Mouse (Mus musculus): ENCODE data around the gene Scfd2. TPM values are rescaled to one million over a fixed set of nuclear protein-coding genes. Genes with fewer than 3 reads are reported as not detected.

Gene Scfd2
- total and polyA plus RNA-seq, 2 experiments, result 8.5 to 11.5 TPM

DNA sequence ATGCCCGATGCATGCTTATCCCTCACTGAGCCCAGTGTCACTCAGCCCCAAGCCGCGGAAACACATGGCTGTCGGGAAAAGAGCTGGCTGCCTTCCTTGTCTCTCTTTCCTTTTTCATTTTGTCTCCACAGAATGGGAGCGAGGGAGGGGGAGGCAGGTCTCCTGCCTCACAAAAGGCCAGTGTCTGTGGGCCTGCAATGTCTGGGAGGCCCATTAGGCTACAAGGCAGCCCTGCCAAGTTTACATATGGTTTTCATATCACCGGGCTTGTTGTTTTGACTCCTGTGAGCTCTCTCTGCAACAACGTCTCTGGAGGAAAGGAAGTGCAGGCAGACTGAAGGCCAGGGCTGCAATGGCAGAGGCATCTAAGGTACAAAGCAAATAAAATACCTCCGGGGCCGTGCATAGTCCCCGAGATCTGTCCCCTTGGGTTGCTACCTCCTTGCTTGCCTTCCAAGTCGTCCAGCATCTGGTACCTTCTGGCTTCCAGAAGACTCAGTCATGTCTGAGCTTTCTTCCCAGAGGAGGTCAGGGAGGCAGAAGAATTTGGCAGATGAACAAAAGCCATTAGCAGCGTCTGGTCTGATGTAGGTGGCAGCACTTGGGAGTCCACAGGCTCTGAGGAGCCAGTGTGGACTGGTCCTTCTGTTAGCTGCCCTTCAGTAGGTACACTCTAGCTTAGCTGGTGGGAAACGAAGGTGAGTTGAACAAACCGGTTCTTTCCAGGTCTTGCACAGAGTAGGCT is 355.9 kb downstream of the Scfd2 start:
- no peak for DNase-seq (ENCODE audit: extremely low read depth, low read depth, low spot score)
- no peaks in the 10 kb centered on the region for H3K27me3 ChIP-seq (ENCODE audit: control insufficient read depth, insufficient read depth, low read length)
- TF ChIP-seq POLR2A (IDR thresholded peaks at IDR 0.05; ENCODE audit: extremely low read depth, insufficient read depth, low read length) (no peak), CTCF (IDR thresholded peaks at IDR 0.05; ENCODE audit: low read depth, low read length) (no peak)
- WGBS, result 63% methylated on average over 14 of the region's 14 CpGs
- no peaks in the 10 kb centered on the region for H3K36me3 ChIP-seq (ENCODE audit: control insufficient read depth, insufficient read depth, low read length)
- H3K79me2 ChIP-seq (ENCODE audit: control insufficient read depth, insufficient read depth, low read length), result no peaks in the 10 kb centered on the region
- no peak overlapping the region for H3K4me3 ChIP-seq (ENCODE audit: insufficient read depth, low read depth, low read length)
- H3K9ac ChIP-seq (ENCODE audit: low read depth, low read length), result no peak overlapping the region
- no peak overlapping the region for H3K27ac ChIP-seq (replicated peaks; ENCODE audit: insufficient read depth, low read depth, low read length)
- H3K4me1 ChIP-seq (ENCODE audit: control insufficient read depth, insufficient read depth, low read length), result no peaks in the 10 kb centered on the region

DNA sequence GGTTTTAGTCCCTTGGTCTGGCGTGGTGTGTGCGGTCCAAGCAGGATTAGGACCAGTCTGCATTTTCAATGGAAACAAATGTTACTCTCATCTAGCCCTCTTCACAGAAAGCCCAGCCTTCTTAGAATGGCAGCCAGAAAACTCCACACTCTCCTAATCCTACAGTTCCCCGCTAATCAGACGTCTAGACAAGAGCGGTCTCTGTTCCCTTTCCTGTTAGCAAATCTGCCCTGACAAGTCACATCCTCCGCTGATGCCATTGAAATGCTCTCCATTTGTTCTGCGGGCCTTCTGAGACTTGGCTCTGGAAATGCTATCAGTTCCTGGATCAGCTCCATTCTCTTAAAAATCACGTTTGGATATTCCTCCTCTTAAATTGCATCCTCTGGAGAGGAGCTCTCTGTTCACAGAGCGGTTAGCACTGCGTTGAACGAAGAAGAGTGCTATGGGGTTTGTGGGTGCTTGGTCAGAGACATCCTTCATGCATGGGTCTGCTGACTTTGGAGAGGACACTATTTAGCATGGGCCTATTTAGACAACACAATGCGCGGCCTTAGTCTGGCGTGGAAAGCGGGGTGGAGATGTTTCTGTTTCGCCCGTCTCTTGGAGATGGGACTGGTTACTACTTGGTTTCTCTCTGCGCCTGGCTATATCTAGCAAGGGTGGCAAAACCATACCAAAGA is 358.3 kb downstream of the Scfd2 start:
- 81% methylated on average over 18 of the region's 18 CpGs for WGBS
- DNase-seq (ENCODE audit: extremely low read depth, low read depth, low spot score), result no peak
- Histone ChIP-seq H3K27me3 (ENCODE audit: control insufficient read depth, insufficient read depth, low read length) (no peaks in the 10 kb centered on the region), H3K4me1 (ENCODE audit: control insufficient read depth, insufficient read depth, low read length) (no peaks in the 10 kb centered on the region), H3K27ac (replicated peaks; ENCODE audit: insufficient read depth, low read depth, low read length) (no peak overlapping the region), H3K9ac (ENCODE audit: low read depth, low read length) (no peak overlapping the region), H3K4me3 (ENCODE audit: insufficient read depth, low read depth, low read length) (no peak overlapping the region), H3K36me3 (ENCODE audit: control insufficient read depth, insufficient read depth, low read length) (no peaks in the 10 kb centered on the region), H3K79me2 (ENCODE audit: control insufficient read depth, insufficient read depth, low read length) (no peaks in the 10 kb centered on the region)
- TF ChIP-seq POLR2A (IDR thresholded peaks at IDR 0.05; ENCODE audit: extremely low read depth, insufficient read depth, low read length) (no peak), CTCF (IDR thresholded peaks at IDR 0.05; ENCODE audit: low read depth, low read length) (no peak)

DNA sequence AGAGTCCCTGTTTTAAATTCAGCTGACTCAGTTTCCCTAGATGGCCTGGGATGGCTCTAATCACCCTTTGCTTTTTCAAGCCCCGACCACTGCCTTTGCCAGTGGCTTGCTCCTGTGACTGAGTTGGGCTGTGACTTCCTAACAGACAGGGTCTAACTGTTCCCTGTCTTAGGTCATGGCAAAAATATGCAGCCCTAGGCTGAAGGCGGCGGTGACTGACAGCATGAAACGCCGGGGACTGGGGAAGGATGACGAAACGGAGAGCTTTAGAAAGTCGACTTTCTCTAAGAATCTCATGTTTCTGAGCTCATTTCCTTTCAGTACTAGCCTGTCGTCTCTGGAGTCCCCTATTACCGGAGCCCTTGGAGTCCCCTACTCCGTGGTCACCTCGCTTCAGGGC is 359.4 kb downstream of the Scfd2 start:
- WGBS, result 78% methylated on average over 12 of the region's 12 CpGs
- DNase-seq (ENCODE audit: extremely low read depth, low read depth, low spot score), result no peak
- H3K4me3 ChIP-seq (ENCODE audit: insufficient read depth, low read depth, low read length), result no peak overlapping the region
- H3K36me3 ChIP-seq (ENCODE audit: control insufficient read depth, insufficient read depth, low read length), result no peaks in the 10 kb centered on the region
- TF ChIP-seq POLR2A (IDR thresholded peaks at IDR 0.05; ENCODE audit: extremely low read depth, insufficient read depth, low read length), result no peak
- TF ChIP-seq CTCF (IDR thresholded peaks at IDR 0.05; ENCODE audit: low read depth, low read length), result no peak
- H3K9ac ChIP-seq (ENCODE audit: low read depth, low read length), result no peak overlapping the region
- no peaks in the 10 kb centered on the region for H3K4me1 ChIP-seq (ENCODE audit: control insufficient read depth, insufficient read depth, low read length)
- H3K27me3 ChIP-seq (ENCODE audit: control insufficient read depth, insufficient read depth, low read length), result no peaks in the 10 kb centered on the region
- no peaks in the 10 kb centered on the region for H3K79me2 ChIP-seq (ENCODE audit: control insufficient read depth, insufficient read depth, low read length)
- H3K27ac ChIP-seq (replicated peaks; ENCODE audit: insufficient read depth, low read depth, low read length), result no peak overlapping the region

GRCm38 (mm10) chr5:74171768-74172167 is 359.8 kb downstream of the Scfd2 start:
- TF ChIP-seq CTCF (IDR thresholded peaks at IDR 0.05; ENCODE audit: low read depth, low read length) (no peak), POLR2A (IDR thresholded peaks at IDR 0.05; ENCODE audit: extremely low read depth, insufficient read depth, low read length) (no peak)
- H3K27ac ChIP-seq (replicated peaks; ENCODE audit: insufficient read depth, low read depth, low read length), result no peak overlapping the region
- no peak overlapping the region for H3K9ac ChIP-seq (ENCODE audit: low read depth, low read length)
- H3K79me2 ChIP-seq (ENCODE audit: control insufficient read depth, insufficient read depth, low read length), result no peaks in the 10 kb centered on the region
- 55% methylated on average over 9 of the region's 9 CpGs for WGBS
- no peaks in the 10 kb centered on the region for H3K27me3 ChIP-seq (ENCODE audit: control insufficient read depth, insufficient read depth, low read length)
- H3K4me1 ChIP-seq (ENCODE audit: control insufficient read depth, insufficient read depth, low read length), result no peaks in the 10 kb centered on the region
- no peak for DNase-seq (ENCODE audit: extremely low read depth, low read depth, low spot score)
- H3K4me3 ChIP-seq (ENCODE audit: insufficient read depth, low read depth, low read length), result no peak overlapping the region
- H3K36me3 ChIP-seq (ENCODE audit: control insufficient read depth, insufficient read depth, low read length), result no peaks in the 10 kb centered on the region

DNA sequence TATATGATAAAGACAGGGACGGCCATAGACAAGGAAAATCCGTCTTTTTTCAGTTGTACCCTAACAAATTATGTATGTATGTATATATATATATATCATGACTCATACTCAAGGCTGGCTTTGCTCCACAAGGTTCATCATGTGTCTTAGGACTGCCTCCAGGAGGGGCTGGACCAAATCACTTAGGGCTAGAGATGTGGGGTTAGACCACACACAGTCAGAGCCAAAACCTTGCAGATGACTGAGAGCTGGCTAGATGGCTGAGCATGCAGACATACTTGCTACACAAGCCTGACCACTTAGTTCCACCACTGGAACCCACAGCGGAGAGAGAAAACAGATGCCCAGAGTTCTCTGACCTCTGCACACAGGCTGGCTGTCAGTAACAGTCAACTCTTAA is 363.5 kb downstream of the Scfd2 start:
- Histone ChIP-seq H3K27me3 (ENCODE audit: control insufficient read depth, insufficient read depth, low read length) (no peaks in the 10 kb centered on the region), H3K36me3 (ENCODE audit: control insufficient read depth, insufficient read depth, low read length) (no peaks in the 10 kb centered on the region), H3K4me3 (ENCODE audit: insufficient read depth, low read depth, low read length) (no peak overlapping the region), H3K79me2 (ENCODE audit: control insufficient read depth, insufficient read depth, low read length) (no peaks in the 10 kb centered on the region), H3K4me1 (ENCODE audit: control insufficient read depth, insufficient read depth, low read length) (no peaks in the 10 kb centered on the region), H3K27ac (replicated peaks; ENCODE audit: insufficient read depth, low read depth, low read length) (no peak overlapping the region), H3K9ac (ENCODE audit: low read depth, low read length) (no peak overlapping the region)
- no peak for TF ChIP-seq POLR2A (IDR thresholded peaks at IDR 0.05; ENCODE audit: extremely low read depth, insufficient read depth, low read length)
- no peak for TF ChIP-seq CTCF (IDR thresholded peaks at IDR 0.05; ENCODE audit: low read depth, low read length)
- no peak for DNase-seq (ENCODE audit: extremely low read depth, low read depth, low spot score)
- WGBS, result 92% methylated on average over 3 of the region's 3 CpGs

- Histone ChIP-seq H3K27me3 (ENCODE audit: control insufficient read depth, insufficient read depth, low read length) (no peaks in the 10 kb centered on the region), H3K9ac (ENCODE audit: low read depth, low read length) (no peak overlapping the region), H3K36me3 (ENCODE audit: control insufficient read depth, insufficient read depth, low read length) (no peaks in the 10 kb centered on the region), H3K4me3 (ENCODE audit: insufficient read depth, low read depth, low read length) (no peak overlapping the region), H3K79me2 (ENCODE audit: control insufficient read depth, insufficient read depth, low read length) (no peaks in the 10 kb centered on the region), H3K27ac (replicated peaks; ENCODE audit: insufficient read depth, low read depth, low read length) (no peak overlapping the region), H3K4me1 (ENCODE audit: control insufficient read depth, insufficient read depth, low read length) (no peaks in the 10 kb centered on the region)
- DNase-seq (ENCODE audit: extremely low read depth, low read depth, low spot score), result no peak
- WGBS, result 91% methylated on average over 3 of the region's 3 CpGs
- TF ChIP-seq CTCF (IDR thresholded peaks at IDR 0.05; ENCODE audit: low read depth, low read length) (no peak), POLR2A (IDR thresholded peaks at IDR 0.05; ENCODE audit: extremely low read depth, insufficient read depth, low read length) (no peak)
These were observed 364.9 kb downstream of the Scfd2 start for GRCm38 (mm10) chr5:74166642-74167041.

All from liver, adult 2 months (tissue).